Mouse (Mus musculus) 3134 (cell line): ENCODE measurements around the gene Arhgef7.
A peak's percentile ranks its signal among the peaks of the same experiment; 100 is the strongest.

Source experiments
- DNase-seq: peaks from one replicate; pipeline ENCODE4 v3.0.0-alpha.2; 2011; ENCODE audit warnings: low spot score; ENCODE audit not compliant: insufficient read length; ENCODE audit errors: extremely low read depth

Gene Arhgef7

DNA sequence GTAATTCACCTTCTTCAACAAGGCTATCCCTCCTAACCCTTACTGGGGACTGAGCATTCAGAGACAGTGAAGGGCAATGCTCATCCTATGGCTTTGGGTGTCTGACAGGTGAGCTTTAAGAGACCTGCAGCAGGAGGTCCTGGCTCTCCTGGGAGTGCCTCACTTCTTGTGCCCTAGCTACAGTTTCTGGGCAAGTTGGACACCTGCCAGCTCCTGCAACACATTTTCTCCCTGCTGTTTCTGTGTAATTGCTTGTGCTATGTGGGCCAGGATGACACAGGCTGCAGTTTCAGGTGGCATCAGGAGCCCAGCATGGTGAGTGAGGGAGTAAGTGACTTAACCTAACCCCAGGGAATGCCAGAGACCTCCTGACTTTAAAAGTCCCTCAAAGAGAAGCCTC lies 67.4 kb downstream of the Arhgef7 start:
- DNase-seq = no peak

- peak; percentile 59 for DNase-seq
Observed at GRCm38 (mm10) chr8:11797128-11797527, 69.6 kb downstream of the Arhgef7 start.

- DNase-seq = peak; percentile 64
Observed at GRCm38 (mm10) chr8:11797729-11798479, 70.4 kb downstream of the Arhgef7 start.

- DNase-seq = no peak
Observed at GRCm38 (mm10) chr8:11798480-11798867, 71.0 kb downstream of the Arhgef7 start.

GRCm38 (mm10) chr8:11799098-11799497 lies 71.6 kb downstream of the Arhgef7 start:
- no peak for DNase-seq

DNA sequence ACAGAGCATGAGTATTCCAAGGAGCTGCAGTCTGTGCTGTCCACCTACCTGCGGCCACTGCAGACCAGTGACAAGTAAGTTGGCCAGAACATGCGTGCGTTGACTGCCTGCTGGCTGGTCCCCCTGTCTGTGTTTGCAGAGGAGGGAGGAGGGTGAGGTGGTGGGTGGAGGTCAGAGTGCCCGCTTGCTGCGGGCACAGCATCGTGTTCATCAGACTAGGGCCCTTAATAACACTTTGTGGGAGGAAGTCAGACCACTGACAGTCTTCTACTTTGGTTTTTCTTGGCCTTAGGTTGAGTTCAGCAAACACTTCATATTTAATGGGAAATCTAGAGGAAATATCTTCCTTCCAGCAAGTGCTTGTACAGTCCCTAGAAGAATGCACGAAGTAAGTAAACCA lies 73.0 kb downstream of the Arhgef7 start:
- DNase-seq = no peak

- DNase-seq = peak; percentile 55
Observed at GRCm38 (mm10) chr8:11801571-11801970, 74.0 kb downstream of the Arhgef7 start.

DNA sequence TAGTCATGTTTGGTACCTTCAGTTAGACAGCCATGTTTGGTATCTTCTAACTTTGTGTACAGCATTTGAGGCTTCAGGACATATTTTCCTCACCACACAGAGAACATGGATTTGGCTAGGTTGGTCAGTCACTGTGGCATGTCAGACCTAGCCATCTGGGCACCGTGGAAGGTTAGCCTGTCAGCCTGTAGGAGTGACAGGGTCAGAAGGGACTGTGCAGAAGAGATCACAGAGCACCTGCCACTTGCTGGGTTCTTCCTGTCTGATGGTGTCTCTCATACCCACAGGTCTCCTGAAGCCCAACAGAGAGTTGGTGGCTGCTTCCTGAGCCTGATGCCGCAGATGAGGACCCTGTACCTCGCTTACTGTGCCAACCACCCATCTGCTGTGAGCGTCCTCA lies 77.4 kb downstream of the Arhgef7 start:
- DNase-seq = no peak

DNA sequence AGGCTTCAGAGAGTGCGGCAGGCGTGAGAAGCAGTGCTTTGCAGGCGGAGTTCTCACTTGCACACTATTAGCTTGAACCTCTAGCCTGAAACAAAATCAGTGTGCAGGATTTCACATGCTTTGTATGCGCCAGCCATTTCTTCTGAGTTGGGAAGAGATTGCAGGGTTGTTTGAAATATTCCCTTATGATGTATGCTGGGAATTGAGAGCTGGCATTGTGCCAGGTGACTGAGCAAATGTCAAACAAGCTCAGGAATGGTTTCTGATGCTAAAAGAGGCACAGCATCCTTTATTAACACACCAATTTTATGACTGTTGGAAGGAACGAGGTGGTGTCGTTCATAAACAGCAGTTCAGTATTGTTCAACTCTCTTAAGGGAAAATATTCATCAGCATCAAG lies 78.7 kb downstream of the Arhgef7 start:
- no peak for DNase-seq

DNA sequence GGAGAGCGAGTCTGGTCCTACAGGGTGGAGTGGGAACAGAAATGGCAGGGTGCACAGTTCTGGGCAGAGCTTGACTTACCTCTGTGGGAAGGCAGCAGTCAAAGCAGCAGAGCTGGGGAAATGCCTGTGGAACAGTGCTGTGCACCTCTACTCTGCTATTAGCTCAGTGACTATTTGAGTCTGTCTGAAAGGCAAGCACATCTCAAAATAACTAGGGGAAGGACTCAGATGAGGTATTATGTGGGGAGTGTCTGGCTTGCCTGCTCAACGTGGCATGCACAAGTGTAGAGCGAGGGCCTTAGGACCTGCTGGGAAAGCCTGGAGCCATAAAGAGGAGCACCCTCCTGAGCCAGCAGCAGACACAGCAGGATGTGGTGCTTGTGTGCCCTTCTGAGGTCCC lies 79.8 kb downstream of the Arhgef7 start:
- no peak for DNase-seq

- DNase-seq = no peak
Observed at GRCm38 (mm10) chr8:11808047-11808446, 80.5 kb downstream of the Arhgef7 start.

DNA sequence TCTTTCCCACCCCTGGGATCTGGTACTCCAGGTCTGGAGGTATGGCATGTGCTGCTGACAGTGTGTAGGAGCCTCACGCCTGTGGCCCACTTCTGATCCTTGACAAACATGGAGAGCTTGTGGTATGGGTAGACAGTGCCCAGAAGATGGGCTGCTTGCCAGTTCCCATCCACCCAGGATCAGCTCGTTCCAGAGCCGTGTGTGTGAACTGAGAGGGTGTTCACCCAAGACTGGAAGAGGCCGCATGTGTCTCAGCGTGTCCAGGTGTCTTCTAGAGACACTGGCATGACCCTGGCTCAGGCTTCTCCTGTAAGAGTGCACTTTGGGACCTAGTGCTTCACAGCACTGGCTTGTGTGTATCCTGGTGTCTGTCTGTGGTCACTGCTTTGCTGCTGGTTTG lies 82.9 kb downstream of the Arhgef7 start:
- DNase-seq = no peak

DNA sequence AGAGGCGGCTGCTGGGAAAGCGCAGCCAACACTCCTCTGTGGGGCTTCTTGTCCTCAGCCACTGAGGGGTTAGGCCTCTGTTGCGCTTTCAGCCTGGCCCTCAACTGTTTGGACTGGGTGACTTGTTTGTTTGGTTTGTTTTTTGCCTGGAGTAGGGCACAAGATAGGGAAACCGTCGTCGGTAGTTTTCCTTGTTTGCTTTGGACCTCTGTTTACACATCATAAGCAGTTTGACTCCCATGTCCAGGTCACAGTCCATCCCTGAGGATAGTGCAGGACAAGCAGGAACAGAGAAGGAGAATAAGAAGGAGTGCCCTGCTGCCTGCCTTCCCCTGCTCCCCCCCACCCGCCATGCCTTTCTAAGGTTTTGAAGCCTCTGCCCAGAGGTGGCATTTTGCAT lies 86.3 kb downstream of the Arhgef7 start:
- no peak for DNase-seq

DNA sequence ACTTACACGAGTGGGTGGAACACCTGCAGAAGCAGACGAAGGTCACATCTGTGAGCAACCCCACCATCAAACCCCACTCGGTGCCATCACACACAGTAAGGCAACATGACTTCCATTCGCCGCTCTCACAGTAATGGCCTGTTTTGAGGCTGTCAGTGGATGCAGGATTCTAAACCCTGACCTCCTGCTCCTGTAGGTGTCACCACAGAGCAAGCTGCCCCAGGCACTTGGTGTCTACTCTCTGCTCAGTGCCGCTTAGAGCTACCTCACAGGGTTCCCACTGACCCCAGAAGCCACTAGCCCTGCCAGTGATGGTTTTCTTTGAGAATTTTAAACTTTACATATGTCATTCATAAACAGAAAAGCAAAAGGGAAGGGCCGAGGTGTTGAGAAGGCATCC lies 87.7 kb downstream of the Arhgef7 start:
- DNase-seq = no peak

DNA sequence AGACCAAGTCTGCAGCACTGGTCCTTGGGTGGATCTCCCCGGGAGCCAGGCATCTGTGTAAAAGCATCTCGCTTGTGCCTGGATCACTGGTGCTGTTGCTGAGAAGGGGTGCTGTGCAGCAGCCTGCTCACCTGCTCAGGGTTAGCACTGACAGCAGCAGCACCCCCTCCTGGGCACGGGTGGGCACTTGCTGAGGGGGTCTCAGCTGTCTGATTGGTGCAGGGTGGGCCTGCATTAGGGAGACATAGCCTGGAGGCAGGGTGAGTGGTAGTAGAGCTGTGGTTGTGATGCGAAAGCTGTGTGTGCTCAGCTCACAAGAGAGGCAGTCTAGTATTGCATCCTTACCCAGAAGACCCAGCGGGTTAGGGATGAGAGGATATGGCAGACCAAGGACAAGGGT lies 92.6 kb downstream of the Arhgef7 start:
- DNase-seq = no peak

DNA sequence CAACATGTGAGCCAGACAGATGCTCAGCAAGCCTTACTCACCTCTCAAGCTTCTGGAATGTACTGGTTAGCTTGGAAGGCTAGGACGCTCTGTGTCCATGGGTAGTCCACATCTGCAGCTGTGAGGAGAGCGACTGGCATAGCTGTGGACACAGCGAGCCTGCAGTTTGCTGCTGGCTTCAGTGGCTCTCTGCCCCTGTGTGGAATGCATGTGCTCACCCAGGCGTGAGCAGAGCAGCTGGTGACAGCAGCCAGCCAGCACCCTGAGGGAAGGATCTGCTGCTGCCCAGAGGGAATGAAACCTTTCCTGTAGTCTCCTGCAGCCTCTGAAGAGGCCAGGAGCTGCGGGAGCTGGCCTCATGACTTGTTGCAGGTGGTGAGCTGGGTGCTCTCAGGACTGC lies 93.0 kb downstream of the Arhgef7 start:
- no peak for DNase-seq

DNA sequence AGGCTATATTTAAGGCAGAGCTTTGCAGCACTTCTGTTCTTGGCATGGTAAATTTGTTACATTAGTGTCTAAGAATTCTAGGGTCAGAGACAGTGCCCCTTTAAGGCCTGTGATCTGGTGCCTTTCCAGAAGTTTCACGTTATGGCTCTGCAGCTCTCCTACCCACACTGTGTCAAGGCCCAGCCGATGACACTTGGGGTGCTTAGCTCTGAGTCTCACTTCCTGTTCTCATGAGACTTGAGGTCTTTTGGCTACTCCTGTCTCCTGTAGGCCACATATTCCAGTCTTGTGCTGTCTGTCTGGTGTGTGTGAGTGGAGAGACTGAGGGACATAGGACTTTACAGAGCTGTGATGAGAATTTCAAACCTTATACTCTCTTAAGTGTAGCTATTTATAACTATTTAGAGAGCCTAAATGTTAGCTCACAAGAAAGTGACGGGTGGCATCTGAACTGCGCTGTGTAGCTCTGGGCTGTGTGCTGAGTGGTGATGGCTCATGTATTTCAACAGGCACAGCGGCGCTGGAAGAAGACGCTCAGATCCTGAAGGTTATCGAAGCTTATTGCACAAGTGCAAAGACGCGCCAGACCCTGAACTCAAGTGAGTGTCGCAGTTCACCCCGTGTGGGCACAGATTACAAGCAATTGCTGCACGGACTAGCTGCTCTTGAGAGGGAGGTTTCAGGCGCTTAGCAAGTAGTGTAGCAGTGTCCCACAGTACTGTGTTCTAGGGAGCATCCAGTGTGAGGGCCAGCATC lies 94.1 kb downstream of the Arhgef7 start:
- no peak for DNase-seq

DNA sequence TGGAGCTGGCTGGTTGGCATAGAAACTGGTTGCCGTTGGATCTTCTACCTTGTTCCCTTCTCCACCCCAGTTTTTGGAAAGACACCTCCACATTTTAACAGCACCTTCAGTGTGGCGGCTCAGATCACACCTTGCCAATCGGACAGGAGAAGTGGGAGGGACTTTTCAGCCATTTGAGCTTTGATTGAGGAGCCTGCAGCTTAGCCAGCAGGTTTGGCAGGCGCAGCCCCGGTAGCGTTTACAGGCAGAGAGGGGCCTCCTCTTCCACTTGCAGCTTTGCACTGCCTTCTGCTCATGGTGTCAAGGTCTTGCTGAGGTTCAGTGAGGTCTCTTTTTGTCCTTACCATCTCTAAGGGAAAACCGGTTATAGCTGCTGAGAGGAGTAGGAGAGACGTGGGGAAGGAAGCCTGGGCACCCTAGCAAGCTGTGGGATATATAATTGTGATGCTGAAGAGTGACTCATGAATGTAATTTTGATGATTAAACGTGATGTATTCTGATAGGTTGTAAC lies 95.1 kb downstream of the Arhgef7 start:
- no peak for DNase-seq

GRCm38 (mm10) chr8:11825756-11826155 lies 98.2 kb downstream of the Arhgef7 start:
- no peak for DNase-seq

- DNase-seq = no peak
Observed at GRCm38 (mm10) chr8:11827312-11827711, 99.8 kb downstream of the Arhgef7 start.

DNA sequence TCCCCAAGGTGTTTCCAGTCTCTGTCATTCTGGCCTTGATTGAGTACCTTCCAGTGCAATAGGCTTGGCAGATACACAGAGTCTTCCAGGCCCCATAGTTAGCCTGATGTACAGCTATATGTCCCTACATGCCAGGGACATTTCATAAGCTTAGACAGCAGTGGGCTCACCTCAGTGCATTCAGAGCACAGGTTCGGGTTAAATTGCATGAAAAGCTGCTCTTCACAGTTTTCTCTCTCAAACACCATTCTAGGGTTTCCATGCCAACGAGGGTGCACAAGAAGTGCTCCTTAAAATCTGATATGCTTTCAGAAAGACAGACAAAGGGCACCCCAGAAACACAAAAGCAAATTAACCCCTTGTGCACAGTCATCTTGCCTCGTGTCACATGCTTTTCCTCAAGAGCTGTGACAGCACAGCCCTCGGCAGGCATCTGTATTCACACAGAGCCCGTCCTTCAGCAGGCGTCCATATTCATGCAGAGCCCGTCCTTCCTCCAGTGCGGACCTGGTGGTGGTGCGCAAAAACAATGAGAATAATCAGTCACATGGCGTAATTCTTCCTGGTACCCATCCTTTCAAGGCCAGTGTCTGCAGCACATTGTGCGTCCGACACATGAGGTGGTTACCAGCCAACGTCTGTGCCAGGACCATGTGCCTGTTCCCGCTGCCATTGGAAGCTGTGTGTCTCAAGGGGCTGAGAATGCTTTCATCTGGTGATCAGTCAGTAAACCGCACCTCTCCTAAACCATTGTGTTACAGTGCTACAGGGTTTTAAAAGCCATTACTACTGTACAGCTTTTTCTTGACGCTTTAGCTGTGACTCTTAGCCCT lies 102.9 kb downstream of the Arhgef7 start:
- no peak for DNase-seq
